Mouse (Mus musculus) stomach, embryonic 16.5 days (tissue): ENCODE data around the gene Pkig. TPM values are rescaled to one million over a fixed set of nuclear protein-coding genes. Genes with fewer than 3 reads are reported as not detected.

Source experiments
- ATAC-seq: fragments of 200-750 bp; cut with Nextera tagmentation; 2 replicates; pipeline ENCODE4 v1.8.0; 2017; ENCODE audit warnings: moderate number of reproducible peaks, moderate TSS enrichment; ENCODE audit not compliant: insufficient read depth, low FRiP score
- H3K27ac ChIP-seq: fragments of 300-500 bp; sonication (generic); 2 replicates; pipeline ENCODE4 v1.5.1; 2014; ENCODE audit warnings: low read length
- H3K27me3 ChIP-seq: fragments of 300-500 bp; sonication (generic); 2 replicates; pipeline ENCODE4 v1.6.1; 2014; ENCODE audit warnings: low read length, control low read depth, mixed read lengths; ENCODE audit not compliant: control insufficient read depth, insufficient read depth
- H3K36me3 ChIP-seq: fragments of 300-500 bp; sonication (generic); 2 replicates; pipeline ENCODE4 v1.6.1; 2014; ENCODE audit warnings: low read length; ENCODE audit not compliant: control insufficient read depth, insufficient read depth
- H3K4me1 ChIP-seq: fragments of 300-500 bp; sonication (generic); 2 replicates; pipeline ENCODE4 v1.6.1; 2014; ENCODE audit warnings: low read length, control low read depth, mixed read lengths; ENCODE audit not compliant: control insufficient read depth, insufficient read depth
- H3K4me2 ChIP-seq: fragments of 300-500 bp; sonication (generic); 2 replicates; pipeline ENCODE4 v1.6.1; 2014; ENCODE audit warnings: low read depth, low read length, mixed read lengths
- H3K4me3 ChIP-seq: fragments of 300-500 bp; sonication (generic); replicated peaks from 2 replicates; pipeline ENCODE4 v1.5.1; 2014; ENCODE audit warnings: mild to moderate bottlenecking, low read length
- H3K9ac ChIP-seq: fragments of 300-500 bp; sonication (generic); 2 replicates; pipeline ENCODE4 v1.6.1; 2014; ENCODE audit warnings: low read length
- H3K9me3 ChIP-seq: fragments of 300-500 bp; sonication (generic); replicated peaks from 2 replicates; pipeline ENCODE4 v1.6.1; 2016; ENCODE audit warnings: low read length, control low read depth; ENCODE audit not compliant: control insufficient read depth
- WGBS: fragments of 180-500 bp; shearing (Covaris S2); extraction: QIAGEN DNeasy Blood & Tissue Kit; methylation state at CpG from one replicate; pipeline ENCODE4 v1.1.7; 2014; 5-methylcytosine and 5-hydroxymethylcytosine counted together
- polyA plus RNA-seq: library from polyadenylated mRNA; unstranded; fragments of >200 nt; fragmentation: Nextera tagmentation; extraction: Ambion mirVana; gene quantifications from 2 replicates; pipeline ENCODE4 v1.2.1, GENCODE M21; 2015

Gene Pkig
- polyA plus RNA-seq: 91.2 and 107 TPM in 2 replicates

DNA sequence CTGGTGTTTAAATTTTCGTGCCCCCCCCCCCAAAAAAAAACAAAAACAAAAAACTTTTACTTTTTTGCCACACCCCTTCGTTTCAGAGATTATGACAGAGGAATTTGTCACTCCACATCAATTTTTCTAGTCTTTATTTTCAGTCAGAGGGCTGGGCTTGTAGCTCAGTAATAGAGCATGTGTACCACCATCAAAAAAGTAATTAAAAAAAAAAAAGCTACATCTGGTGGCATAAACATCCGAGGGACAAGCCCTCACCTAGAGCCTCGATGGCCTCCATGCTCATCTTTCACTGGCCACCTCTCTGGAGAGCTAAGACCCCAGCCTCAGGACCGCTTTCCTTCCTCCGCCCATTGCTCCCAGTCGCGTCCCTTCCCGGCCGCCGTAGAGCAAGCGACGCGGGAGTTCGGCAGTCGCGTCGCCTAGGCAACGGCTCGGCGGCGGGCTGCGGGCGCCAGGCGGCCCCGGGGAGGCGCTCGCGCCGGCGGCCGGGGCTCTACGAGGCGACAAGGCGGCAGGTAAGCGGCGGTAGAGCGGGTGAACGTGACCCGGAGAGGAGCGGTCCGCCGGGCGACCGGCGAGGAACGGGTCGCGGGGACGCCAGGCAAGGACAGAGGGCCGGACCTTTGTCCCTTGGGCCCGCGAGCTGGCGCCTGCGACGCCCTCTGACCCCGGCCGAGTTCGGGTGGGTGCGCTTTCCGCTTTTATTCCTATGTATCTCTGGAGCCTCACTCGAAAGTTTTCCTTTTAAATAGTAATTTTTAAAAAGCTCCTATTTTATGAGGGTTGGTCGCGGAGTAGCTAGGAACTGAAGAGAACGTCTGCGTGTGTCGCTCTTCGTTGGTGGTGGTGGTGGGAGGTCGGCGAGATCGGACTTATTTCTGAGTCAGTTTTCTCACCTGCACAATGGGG is at the start of gene Pkig:
Gene Pkig (plus strand): TSS at position 412 of the 912 bp plus-strand sequence.
- ATAC-seq: peak; percentile 89
- no peaks in the 10 kb centered on the region for H3K9me3 ChIP-seq
- peak within 1 kb of the TSS; percentile 89 for H3K4me3 ChIP-seq
- H3K27me3 ChIP-seq: no peaks in the 10 kb centered on the region
- peak within 1 kb of the TSS; percentile 67 for H3K27ac ChIP-seq
- H3K4me2 ChIP-seq: peak within 1 kb of the TSS; percentile 55
- peak within 1 kb of the TSS; percentile 91 for H3K9ac ChIP-seq
- H3K36me3 ChIP-seq: no peaks in the 10 kb centered on the region
- H3K4me1 ChIP-seq: peaks cover 11% of the 10 kb centered on the region; the same call in 1 of the 2 replicates
- under 1% methylated on average over 71 of the region's 71 CpGs for WGBS

DNA sequence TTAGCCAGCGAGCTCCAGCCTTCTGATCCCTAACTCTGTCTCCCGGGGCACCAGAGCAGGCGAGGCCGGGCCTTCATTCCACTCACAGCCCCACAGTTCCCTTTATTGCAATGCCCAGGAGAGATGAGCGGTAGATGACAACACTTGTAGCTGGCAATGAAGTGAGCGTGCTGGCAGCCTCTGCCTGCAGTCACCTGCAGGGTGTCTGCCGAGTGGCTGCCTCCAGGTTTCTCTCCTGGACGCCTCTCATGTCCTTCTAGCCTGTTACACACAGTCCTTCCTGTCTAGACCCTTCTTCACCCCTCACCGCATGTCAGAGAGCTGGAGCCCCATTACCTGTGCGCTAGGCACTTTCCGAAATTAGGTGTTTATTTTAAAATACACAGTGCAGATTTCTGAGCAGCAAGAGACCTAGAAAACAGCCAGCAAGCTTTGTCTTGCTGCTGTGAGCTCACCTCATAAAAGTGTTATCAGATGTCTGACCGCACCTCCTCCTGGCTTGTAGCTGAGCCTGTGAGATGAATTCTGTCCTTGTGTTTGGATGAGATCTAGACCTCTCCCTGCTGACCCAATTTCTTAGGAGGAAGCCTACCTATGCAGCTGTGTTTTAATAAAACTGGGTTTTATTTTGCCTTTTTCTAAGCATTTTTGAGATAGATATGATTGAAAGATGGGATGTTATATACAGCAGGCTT is 48.8 kb upstream of the Pkig start:
- no peak for ATAC-seq

DNA sequence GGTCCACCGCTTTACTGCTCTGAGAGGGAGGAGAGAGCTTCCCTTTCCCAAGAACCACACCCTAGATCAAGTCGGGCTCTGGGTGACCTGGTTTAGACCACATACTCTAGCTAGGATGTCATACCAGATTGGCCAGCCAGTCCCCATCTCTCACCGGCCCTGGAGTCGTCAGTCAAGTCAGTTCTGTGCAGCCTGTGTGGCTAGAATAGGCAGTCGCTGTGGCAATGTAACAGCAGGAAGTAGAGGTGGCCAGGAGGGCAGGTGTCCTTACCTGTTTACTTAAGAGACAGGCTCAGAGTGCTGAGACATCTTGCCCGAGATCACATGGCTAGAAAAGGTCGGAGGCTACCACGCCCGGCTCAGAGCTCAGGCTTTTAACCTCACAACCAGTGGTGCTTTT is 47.0 kb upstream of the Pkig start:
- Histone ChIP-seq H3K9ac (no peak overlapping the region), H3K4me3 (no peak overlapping the region), H3K36me3 (peaks cover 16% of the 10 kb centered on the region), H3K27me3 (no peaks in the 10 kb centered on the region), H3K9me3 (no peaks in the 10 kb centered on the region), H3K4me2 (no peak overlapping the region), H3K4me1 (no peaks in the 10 kb centered on the region), H3K27ac (no peak overlapping the region)
- WGBS: 65% methylated on average over 9 of the region's 9 CpGs
- ATAC-seq: peak; percentile 56; the same call in 1 of the 2 replicates

More for the DNA sequence above, 48.8 kb upstream of the Pkig start:
- Histone ChIP-seq H3K27me3 (no peaks in the 10 kb centered on the region), H3K4me2 (no peak overlapping the region), H3K27ac (no peak overlapping the region), H3K4me3 (no peak overlapping the region), H3K9me3 (no peaks in the 10 kb centered on the region), H3K4me1 (no peaks in the 10 kb centered on the region), H3K36me3 (peaks cover 13% of the 10 kb centered on the region), H3K9ac (no peak overlapping the region)
- WGBS: 84% methylated on average over 12 of the region's 12 CpGs

DNA sequence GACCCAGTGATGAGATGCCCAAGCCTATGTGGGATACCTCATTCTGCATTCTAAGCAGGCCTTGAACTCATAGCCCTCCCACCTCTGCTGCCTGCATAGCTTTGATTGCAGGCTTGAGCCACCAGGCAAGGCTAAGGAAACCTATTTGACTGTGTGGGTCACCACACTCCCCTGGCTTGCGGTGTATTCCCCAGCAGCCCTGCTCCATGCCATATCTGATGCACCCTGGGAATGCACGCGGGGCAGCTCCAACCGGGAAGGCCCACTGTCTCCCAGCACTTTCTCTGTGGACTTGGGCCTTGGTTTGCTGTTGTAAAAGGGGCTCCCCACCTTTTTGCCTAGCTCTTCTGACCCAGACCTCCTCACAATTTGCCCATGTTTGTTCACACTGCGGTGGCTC is 45.0 kb upstream of the Pkig start:
- Histone ChIP-seq H3K4me1 (no peaks in the 10 kb centered on the region), H3K36me3 (peaks cover 18% of the 10 kb centered on the region), H3K9me3 (no peaks in the 10 kb centered on the region), H3K27me3 (no peaks in the 10 kb centered on the region), H3K4me2 (no peak overlapping the region), H3K9ac (no peak overlapping the region), H3K27ac (no peak overlapping the region), H3K4me3 (no peak overlapping the region)
- 95% methylated on average over 5 of the region's 5 CpGs for WGBS
- ATAC-seq: no peak

DNA sequence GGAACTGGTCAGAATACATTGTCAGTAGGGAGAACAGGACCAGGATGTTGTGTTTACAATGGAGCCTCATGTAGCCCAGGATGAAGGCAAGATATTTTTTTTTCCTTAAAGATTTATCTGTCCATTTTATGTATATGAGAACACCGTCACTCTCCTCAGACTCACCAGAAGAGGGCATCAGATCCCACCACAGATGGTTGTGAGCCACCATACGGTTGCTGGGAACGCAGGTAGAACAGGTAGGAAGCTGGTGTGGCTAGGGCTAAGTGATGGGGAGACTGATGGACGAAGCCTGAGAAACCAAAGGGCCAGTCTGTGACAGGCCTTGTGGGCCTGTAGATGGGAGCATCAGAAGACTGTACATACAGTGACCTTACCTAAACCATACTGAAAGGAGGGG is 44.2 kb upstream of the Pkig start:
- no peak overlapping the region for H3K9ac ChIP-seq
- peaks cover 19% of the 10 kb centered on the region for H3K36me3 ChIP-seq
- WGBS: 94% methylated on average over 4 of the region's 4 CpGs

DNA sequence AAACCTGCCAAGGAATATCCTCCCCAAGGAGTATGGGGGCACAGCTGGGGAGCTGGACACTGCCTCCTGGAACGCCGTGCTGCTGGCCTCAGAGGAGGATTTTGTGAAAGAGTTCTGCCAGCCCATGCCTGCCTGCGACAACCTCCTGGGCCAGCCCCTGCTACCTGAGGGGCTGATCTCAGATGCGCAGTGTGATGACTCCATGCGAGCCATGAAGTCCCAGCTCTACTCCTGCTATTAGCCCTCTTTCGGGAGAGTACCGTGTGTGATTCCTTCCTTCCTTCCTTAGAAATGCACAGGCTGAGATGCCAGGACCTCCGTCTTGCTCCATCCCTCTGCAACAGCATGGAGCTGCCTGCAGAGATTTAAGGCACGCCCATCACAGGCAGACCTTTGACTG is 42.8 kb upstream of the Pkig start:
- H3K4me2 ChIP-seq: no peak overlapping the region
- no peak overlapping the region for H3K4me3 ChIP-seq
- 92% methylated on average over 9 of the region's 9 CpGs for WGBS
- peaks cover 19% of the 10 kb centered on the region for H3K36me3 ChIP-seq
- no peaks in the 10 kb centered on the region for H3K9me3 ChIP-seq
- H3K27ac ChIP-seq: no peak overlapping the region
- no peaks in the 10 kb centered on the region for H3K27me3 ChIP-seq
- no peak overlapping the region for H3K9ac ChIP-seq
- H3K4me1 ChIP-seq: no peaks in the 10 kb centered on the region
- ATAC-seq: no peak

More for the DNA sequence above, 44.2 kb upstream of the Pkig start:
- no peak overlapping the region for H3K4me2 ChIP-seq
- H3K9me3 ChIP-seq: no peaks in the 10 kb centered on the region
- no peaks in the 10 kb centered on the region for H3K4me1 ChIP-seq
- ATAC-seq: no peak
- no peak overlapping the region for H3K27ac ChIP-seq
- H3K4me3 ChIP-seq: no peak overlapping the region
- no peaks in the 10 kb centered on the region for H3K27me3 ChIP-seq

DNA sequence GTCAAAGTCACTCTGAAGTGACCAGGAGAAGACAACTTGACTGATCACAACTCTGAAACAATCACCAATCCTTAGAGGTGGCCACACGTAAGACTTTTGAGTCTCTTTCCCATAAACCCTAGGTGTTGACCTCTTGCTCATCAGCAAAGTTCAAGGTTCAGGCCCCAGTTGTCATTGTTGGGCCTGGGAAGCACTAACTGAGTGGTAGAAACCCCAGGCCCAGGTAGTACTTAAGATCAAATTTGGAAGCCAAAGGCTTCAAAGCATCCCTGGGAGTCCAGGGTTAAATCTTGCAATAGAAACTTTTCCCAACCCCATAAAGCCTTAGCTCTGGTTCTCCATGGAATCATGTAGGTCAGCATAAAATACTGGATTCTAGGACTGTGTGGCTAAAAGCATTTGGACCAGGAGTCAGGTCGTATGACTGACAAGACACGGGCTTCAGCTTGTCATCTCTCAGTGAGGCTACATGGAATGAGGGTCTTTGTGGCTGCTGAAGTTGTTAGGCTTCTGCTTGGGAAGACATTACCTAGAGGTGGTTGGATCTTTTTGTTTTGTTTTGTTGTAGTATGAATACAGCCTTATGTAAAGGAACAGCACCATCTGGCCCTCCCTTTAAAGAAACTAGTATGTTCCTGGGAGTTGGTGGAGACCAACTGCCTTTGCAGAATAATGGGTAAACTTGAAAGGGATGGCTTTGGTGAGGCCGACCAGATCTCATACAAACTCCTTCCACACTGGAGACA is 42.1 kb upstream of the Pkig start:
- H3K4me3 ChIP-seq: no peak overlapping the region
- H3K36me3 ChIP-seq: peaks cover 19% of the 10 kb centered on the region
- WGBS: 85% methylated on average over 4 of the region's 4 CpGs
- no peaks in the 10 kb centered on the region for H3K4me1 ChIP-seq
- no peak overlapping the region for H3K4me2 ChIP-seq
- H3K27me3 ChIP-seq: no peaks in the 10 kb centered on the region
- H3K9ac ChIP-seq: no peak overlapping the region
- H3K9me3 ChIP-seq: no peaks in the 10 kb centered on the region
- ATAC-seq: no peak
- no peak overlapping the region for H3K27ac ChIP-seq

DNA sequence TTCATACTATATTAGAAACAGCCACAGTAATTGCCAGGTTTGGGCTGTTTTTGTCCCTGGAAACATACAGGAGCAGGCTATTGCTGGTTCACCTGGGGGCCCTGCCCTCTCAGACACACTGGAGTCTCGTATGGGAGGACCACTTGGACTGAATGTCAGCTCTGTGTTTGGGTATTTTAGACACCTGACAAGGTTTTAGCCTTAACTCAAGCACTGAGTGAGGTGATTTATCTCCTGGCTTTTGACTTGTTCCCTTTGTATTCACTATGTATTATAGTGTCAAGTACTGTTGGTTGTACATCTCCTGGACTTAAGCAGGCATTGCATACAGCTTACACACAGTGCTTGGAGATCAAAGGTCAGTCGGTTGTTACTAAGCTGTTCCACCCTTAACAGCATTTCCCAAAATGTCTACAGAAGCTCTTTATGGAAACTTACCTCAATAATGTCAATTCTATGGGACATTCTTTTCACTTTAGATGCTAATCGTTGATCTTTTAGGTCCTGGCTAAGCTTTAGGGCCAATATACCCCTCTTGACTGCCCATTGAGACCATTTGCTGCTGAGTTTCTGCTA is 41.4 kb upstream of the Pkig start:
- no peak for ATAC-seq
- WGBS: 76% methylated on average over 3 of the region's 3 CpGs
- Histone ChIP-seq H3K27me3 (no peaks in the 10 kb centered on the region), H3K27ac (no peak overlapping the region), H3K36me3 (peaks cover 19% of the 10 kb centered on the region), H3K9ac (no peak overlapping the region), H3K4me3 (no peak overlapping the region), H3K9me3 (no peaks in the 10 kb centered on the region), H3K4me2 (no peak overlapping the region), H3K4me1 (no peaks in the 10 kb centered on the region)
